Mouse (Mus musculus) heart, embryonic 12.5 days (tissue): ENCODE data around the gene Dab1. TPM values are rescaled to one million over a fixed set of nuclear protein-coding genes. Genes with fewer than 3 reads are reported as not detected.

Experiments
- ATAC-seq: fragments of 200-750 bp; cut with Nextera tagmentation; 2 replicates; pipeline ENCODE4 v1.8.0; 2017; ENCODE audit warnings: moderate TSS enrichment, moderate library complexity; ENCODE audit not compliant: insufficient number of reproducible peaks, low FRiP score
- H3K27ac ChIP-seq: fragments of 300-500 bp; sonication (generic); 2 replicates; pipeline ENCODE4 v1.5.1; 2016; ENCODE audit warnings: mild to moderate bottlenecking, moderate library complexity; ENCODE audit not compliant: poor library complexity, severe bottlenecking
- H3K27me3 ChIP-seq: fragments of 300-500 bp; sonication (generic); replicated peaks from 2 replicates; pipeline ENCODE4 v1.6.1; 2016; ENCODE audit warnings: mild to moderate bottlenecking, moderate library complexity
- H3K36me3 ChIP-seq: fragments of 300-500 bp; sonication (generic); 2 replicates; pipeline ENCODE4 v1.6.1; 2016; ENCODE audit warnings: mild to moderate bottlenecking, moderate library complexity
- H3K4me1 ChIP-seq: fragments of 300-500 bp; sonication (generic); replicated peaks from 2 replicates; pipeline ENCODE4 v1.6.1; 2016; ENCODE audit warnings: mild to moderate bottlenecking
- H3K4me2 ChIP-seq: fragments of 300-500 bp; sonication (generic); 2 replicates; pipeline ENCODE4 v1.6.1; 2016; ENCODE audit warnings: mild to moderate bottlenecking, moderate library complexity
- H3K4me3 ChIP-seq: fragments of 300-500 bp; sonication (generic); 2 replicates; pipeline ENCODE4 v1.5.1; 2016; ENCODE audit warnings: mild to moderate bottlenecking
- H3K9ac ChIP-seq: fragments of 300-500 bp; sonication (generic); 2 replicates; pipeline ENCODE4 v1.6.1; 2016; ENCODE audit warnings: mild to moderate bottlenecking, moderate library complexity
- H3K9me3 ChIP-seq: fragments of 300-500 bp; sonication (generic); replicated peaks from 2 replicates; pipeline ENCODE4 v1.6.1; 2016; ENCODE audit warnings: mild to moderate bottlenecking, moderate library complexity
- WGBS: fragments of 180-500 bp; shearing (Covaris S2); methylation state at CpG from one replicate; pipeline ENCODE4 v1.1.7; 2016; 5-methylcytosine and 5-hydroxymethylcytosine counted together
- polyA plus RNA-seq: library from polyadenylated mRNA; unstranded; fragments of >200 nt; fragmentation: Nextera tagmentation; extraction: Ambion mirVana; gene quantifications from 2 replicates; pipeline ENCODE4 v1.2.1, GENCODE M21; 2016

Gene Dab1
- polyA plus RNA-seq = 0.91 and 1.0 TPM in 2 replicates

- 1% methylated on average over 41 of the region's 41 CpGs for WGBS
- Histone ChIP-seq H3K9me3 (no peaks in the 10 kb centered on the region), H3K27me3 (peaks cover 68% of the 10 kb centered on the region), H3K36me3 (no peaks in the 10 kb centered on the region), H3K27ac (no peak within 1 kb of the TSS), H3K9ac (no peak within 1 kb of the TSS), H3K4me2 (peak within 1 kb of the TSS; percentile 73), H3K4me1 (peaks cover 11% of the 10 kb centered on the region; the same call in 1 of the 2 replicates), H3K4me3 (peak within 1 kb of the TSS; percentile 42)
- ATAC-seq = no peak
Observed at GRCm38 (mm10) chr4:103619321-103619945, at the start of gene Dab1. TSS of gene Dab1 (plus strand) at chr4:103619359.

- no peak for ATAC-seq
- Histone ChIP-seq H3K4me2 (no peak overlapping the region), H3K27me3 (no peaks in the 10 kb centered on the region), H3K4me3 (no peak overlapping the region), H3K9me3 (no peaks in the 10 kb centered on the region), H3K27ac (no peak overlapping the region), H3K9ac (no peak overlapping the region), H3K4me1 (no peaks in the 10 kb centered on the region), H3K36me3 (no peaks in the 10 kb centered on the region)
- WGBS = 56% methylated on average over 4 of the region's 4 CpGs
Observed at GRCm38 (mm10) chr4:103571721-103572352, 47.3 kb upstream of the Dab1 start.

GRCm38 (mm10) chr4:103575556-103575955, 43.6 kb upstream of the Dab1 start:
- Histone ChIP-seq H3K27me3 (no peaks in the 10 kb centered on the region), H3K27ac (no peak overlapping the region), H3K36me3 (no peaks in the 10 kb centered on the region), H3K4me1 (no peaks in the 10 kb centered on the region), H3K9ac (no peak overlapping the region), H3K9me3 (no peaks in the 10 kb centered on the region), H3K4me3 (no peak overlapping the region), H3K4me2 (no peak overlapping the region)
- ATAC-seq = no peak
- 80% methylated on average over 2 of the region's 2 CpGs for WGBS

- WGBS = 71% methylated on average over 6 of the region's 6 CpGs
- Histone ChIP-seq H3K4me1 (no peaks in the 10 kb centered on the region), H3K36me3 (no peaks in the 10 kb centered on the region), H3K27ac (no peak overlapping the region), H3K4me2 (no peak overlapping the region), H3K9me3 (no peaks in the 10 kb centered on the region), H3K9ac (no peak overlapping the region), H3K27me3 (no peaks in the 10 kb centered on the region), H3K4me3 (no peak overlapping the region)
- ATAC-seq = no peak
Observed at GRCm38 (mm10) chr4:103576305-103576704, 42.9 kb upstream of the Dab1 start.

GRCm38 (mm10) chr4:103577111-103577815, 41.9 kb upstream of the Dab1 start:
- Histone ChIP-seq H3K27me3 (no peaks in the 10 kb centered on the region), H3K9me3 (no peaks in the 10 kb centered on the region), H3K36me3 (no peaks in the 10 kb centered on the region), H3K27ac (no peak overlapping the region), H3K9ac (no peak overlapping the region), H3K4me2 (no peak overlapping the region), H3K4me3 (no peak overlapping the region), H3K4me1 (no peaks in the 10 kb centered on the region)
- no peak for ATAC-seq
- WGBS = 63% methylated on average over 4 of the region's 4 CpGs

- H3K27ac ChIP-seq = no peak overlapping the region
- no peaks in the 10 kb centered on the region for H3K4me1 ChIP-seq
- no peaks in the 10 kb centered on the region for H3K36me3 ChIP-seq
- no peak overlapping the region for H3K4me2 ChIP-seq
- H3K4me3 ChIP-seq = no peak overlapping the region
- H3K27me3 ChIP-seq = no peaks in the 10 kb centered on the region
- WGBS = 75% methylated on average over 7 of the region's 7 CpGs
- no peak overlapping the region for H3K9ac ChIP-seq
- no peaks in the 10 kb centered on the region for H3K9me3 ChIP-seq
- no peak for ATAC-seq
Observed at GRCm38 (mm10) chr4:103577821-103578220, 41.3 kb upstream of the Dab1 start.

- no peak overlapping the region for H3K9ac ChIP-seq
- H3K4me3 ChIP-seq = no peak overlapping the region
- no peak overlapping the region for H3K27ac ChIP-seq
- H3K36me3 ChIP-seq = no peaks in the 10 kb centered on the region
- 77% methylated on average over 9 of the region's 9 CpGs for WGBS
- no peaks in the 10 kb centered on the region for H3K27me3 ChIP-seq
- ATAC-seq = no peak
- H3K4me2 ChIP-seq = no peak overlapping the region
- no peaks in the 10 kb centered on the region for H3K9me3 ChIP-seq
- no peaks in the 10 kb centered on the region for H3K4me1 ChIP-seq
Observed at GRCm38 (mm10) chr4:103580021-103580420, 39.1 kb upstream of the Dab1 start.

GRCm38 (mm10) chr4:103615011-103615410, 4.1 kb upstream of the Dab1 start:
- no peaks in the 10 kb centered on the region for H3K36me3 ChIP-seq
- ATAC-seq = no peak
- 80% methylated on average over 3 of the region's 3 CpGs for WGBS
- peaks cover 33% of the 10 kb centered on the region for H3K27me3 ChIP-seq
- no peak overlapping the region for H3K9ac ChIP-seq
- H3K4me2 ChIP-seq = no peak overlapping the region
- peaks cover 8% of the 10 kb centered on the region; the same call in 1 of the 2 replicates for H3K4me1 ChIP-seq
- H3K9me3 ChIP-seq = no peaks in the 10 kb centered on the region
- no peak overlapping the region for H3K27ac ChIP-seq
- no peak overlapping the region for H3K4me3 ChIP-seq

GRCm38 (mm10) chr4:103619946-103620371, 800 bp downstream of the Dab1 start:
- under 1% methylated on average over 28 of the region's 28 CpGs for WGBS
- Histone ChIP-seq H3K27ac (no peak overlapping the region), H3K36me3 (no peaks in the 10 kb centered on the region), H3K4me2 (peak overlapping the region; percentile 73), H3K4me3 (peak overlapping the region; percentile 42), H3K4me1 (peaks cover 11% of the 10 kb centered on the region; the same call in 1 of the 2 replicates), H3K9me3 (no peaks in the 10 kb centered on the region), H3K27me3 (peaks cover 68% of the 10 kb centered on the region), H3K9ac (no peak overlapping the region)
- ATAC-seq = no peak

GRCm38 (mm10) chr4:103620590-103621155, 1.5 kb downstream of the Dab1 start:
- 27% methylated on average over 18 of the region's 18 CpGs for WGBS
- Histone ChIP-seq H3K9me3 (no peaks in the 10 kb centered on the region), H3K36me3 (no peaks in the 10 kb centered on the region), H3K27me3 (peaks cover 68% of the 10 kb centered on the region), H3K4me1 (peaks cover 11% of the 10 kb centered on the region; the same call in 1 of the 2 replicates), H3K9ac (no peak overlapping the region), H3K4me3 (no peak overlapping the region), H3K4me2 (peak overlapping the region; percentile 73; the same call in 1 of the 2 replicates), H3K27ac (no peak overlapping the region)
- ATAC-seq = no peak

GRCm38 (mm10) chr4:103621586-103621985, 2.4 kb downstream of the Dab1 start:
- Histone ChIP-seq H3K27me3 (peaks cover 68% of the 10 kb centered on the region), H3K27ac (no peak overlapping the region), H3K9ac (no peak overlapping the region), H3K4me3 (no peak overlapping the region), H3K9me3 (no peaks in the 10 kb centered on the region), H3K36me3 (no peaks in the 10 kb centered on the region), H3K4me2 (no peak overlapping the region), H3K4me1 (peaks cover 11% of the 10 kb centered on the region; the same call in 1 of the 2 replicates)
- 37% methylated on average over 5 of the region's 5 CpGs for WGBS
- no peak for ATAC-seq
